Mouse (Mus musculus): ENCODE measurements around the gene Mnt. TPM values are rescaled to one million over a fixed set of nuclear protein-coding genes. Genes with fewer than 3 reads are reported as not detected.
A peak's percentile ranks its signal among the peaks of the same experiment; 100 is the strongest.

Mnt gene
- total RNA-seq, 2 experiments from 2014 or later: 27.4 to 29.3 TPM

DNA sequence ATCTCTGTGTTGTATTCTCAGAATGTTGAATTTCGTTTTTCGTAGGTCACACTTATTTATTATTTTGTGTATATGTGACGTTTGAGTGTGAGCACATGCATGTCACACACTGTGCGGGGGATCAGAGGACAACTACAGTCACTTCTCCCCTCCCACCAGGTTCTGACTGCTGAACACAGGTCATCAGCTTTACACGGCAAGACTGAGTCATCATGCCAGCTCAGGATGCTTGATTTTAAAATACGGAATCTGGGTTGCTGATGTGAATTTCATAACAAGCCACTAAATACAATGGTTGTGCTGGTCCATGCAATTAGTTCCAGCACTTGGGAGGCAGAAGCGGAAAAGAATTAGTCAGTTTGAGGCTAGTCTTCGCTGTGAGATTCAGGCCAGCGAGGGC is 50.3 kb downstream of the Mnt start:
- no peak for DNase-seq (ENCODE audit: low spot score in 2 of 2)
- intact Hi-C loops (cut with DNase I): no loop called here

DNA sequence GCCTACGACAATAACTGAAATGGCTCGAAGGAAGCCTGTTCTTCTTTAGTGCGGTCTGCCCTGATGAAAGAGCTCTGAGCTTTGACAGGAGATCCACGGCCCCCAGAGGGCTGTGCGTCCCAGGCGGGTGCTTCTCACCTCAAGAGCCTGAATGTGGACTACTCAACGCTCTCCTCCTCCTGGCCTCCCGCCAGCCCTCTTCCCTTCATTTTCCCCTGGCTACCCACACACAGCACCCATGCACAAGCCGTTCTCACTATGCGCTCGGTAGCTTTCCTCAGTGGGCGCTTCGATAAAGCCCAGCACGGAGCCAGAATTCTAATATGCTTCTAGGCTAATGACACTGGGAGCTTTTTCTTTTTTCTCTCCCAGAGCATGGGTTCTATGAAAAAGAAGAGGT is 51.3 kb downstream of the Mnt start:
- intact Hi-C loops (cut with DNase I): no loop called here
- peak; percentile 45 to 74 for DNase-seq (ENCODE audit: low spot score in 2 of 2)

- intact Hi-C loops (cut with DNase I): no loop called here
- no peak for DNase-seq (ENCODE audit: low spot score in 2 of 2)
Observed at GRCm38 (mm10) chr11:74883098-74883497, 52.4 kb downstream of the Mnt start.

DNA sequence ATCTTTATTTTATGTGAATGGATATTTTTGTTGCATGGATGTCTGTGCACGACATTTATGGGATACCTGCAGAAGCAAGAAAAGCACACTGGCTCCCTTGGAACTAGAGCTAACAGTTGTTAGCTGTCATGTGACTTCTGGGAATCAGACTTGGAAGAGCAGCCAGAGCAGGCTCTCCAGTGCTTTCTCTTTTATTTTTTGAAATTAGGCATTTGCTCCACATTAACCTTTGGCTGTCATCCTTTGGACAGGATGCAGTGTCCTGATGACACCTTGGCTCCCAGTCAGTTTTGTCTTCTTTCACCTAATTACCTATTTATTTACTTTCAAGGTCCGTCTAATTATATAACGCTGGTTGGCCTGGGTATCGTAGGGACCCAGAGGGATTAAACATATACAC is 63.9 kb downstream of the Mnt start:
- intact Hi-C loops (cut with DNase I): no loop called here
- DNase-seq (ENCODE audit: low spot score in 2 of 2): no peak

Small RNAs within 50 kb of the gene (microRNA-seq; reads per million reads assigned to microRNA genes)
- gene Mir6926: 2.0 to 2.7 reads per million in 2 experiments

Other genes starting within 250 kb of the Mnt start
- 100 to 1,000 TPM; 175 to 205 TPM for gene Rap1gap2, start 220.0 kb upstream of the Mnt start, total RNA-seq (2021)
- 10 to 100 TPM; 26.1 to 26.3 TPM for gene Ccdc92b, start 211.3 kb upstream of the Mnt start, total RNA-seq (2021)
- 10 to 100 TPM; 60.3 to 64.1 TPM for gene Cluh, start 181.4 kb upstream of the Mnt start, total RNA-seq (2021)
- gene Pafah1b1, start 106.2 kb upstream of the Mnt start, total RNA-seq (2021): 100 to 1,000 TPM; 403 to 445 TPM
- 10 to 100 TPM; 27.7 to 30.3 TPM for gene Mettl16, start 60.1 kb upstream of the Mnt start, total RNA-seq (2021)
- 10 to 100 TPM; 76.0 to 78.3 TPM for gene Sgsm2, start 66.1 kb downstream of the Mnt start, total RNA-seq (2021)
- gene Tsr1, start 67.2 kb downstream of the Mnt start, total RNA-seq (2021): 10 to 100 TPM; 26.2 to 28.1 TPM
- 10 to 100 TPM; 26.5 to 27.5 TPM for gene Smg6, start 94.9 kb downstream of the Mnt start, total RNA-seq (2021)
- 100 to 1,000 TPM in 1 of 2 experiments, 10 to 100 TPM in 1; 93.7 to 100 TPM for gene Srr, start 95.0 kb downstream of the Mnt start, total RNA-seq (2021)